Mouse (Mus musculus) embryonic facial prominence, embryonic 11.5 days (tissue): ENCODE measurements around the gene Snupn. TPM values are rescaled to one million over a fixed set of nuclear protein-coding genes. Genes with fewer than 3 reads are reported as not detected.
"Not testable (repeated sequence)": the region's sequence is repeated elsewhere in the genome, so short reads cannot be mapped to it uniquely, and the experiment has no call there.

Source experiments
- ATAC-seq: fragments of 200-750 bp; cut with Nextera tagmentation; replicated peaks from 2 replicates; pipeline ENCODE4 v1.8.0; 2017; ENCODE audit warnings: low read depth; ENCODE audit not compliant: insufficient number of reproducible peaks, low FRiP score, low TSS enrichment
- DNase-seq: peaks from one replicate; pipeline ENCODE4 v3.0.0-alpha.2; 2015; ENCODE audit warnings: low spot score
- H3K27ac ChIP-seq: fragments of 300-500 bp; sonication (generic); replicated peaks from 2 replicates; pipeline ENCODE4 v1.5.1; 2014; ENCODE audit warnings: mild to moderate bottlenecking, low read depth, low read length, control low read depth
- H3K27me3 ChIP-seq: fragments of 300-500 bp; sonication (generic); 2 replicates; pipeline ENCODE4 v1.6.1; 2014; ENCODE audit warnings: mild to moderate bottlenecking, low read length, moderate library complexity, mixed read lengths; ENCODE audit not compliant: control insufficient read depth, insufficient read depth
- H3K36me3 ChIP-seq: fragments of 300-500 bp; sonication (generic); replicated peaks from 2 replicates; pipeline ENCODE4 v1.6.1; 2014; ENCODE audit warnings: low read depth, mild to moderate bottlenecking, low read length, moderate library complexity, mixed read lengths; ENCODE audit not compliant: control insufficient read depth, insufficient read depth
- H3K4me1 ChIP-seq: fragments of 300-500 bp; sonication (generic); 2 replicates; pipeline ENCODE4 v1.6.1; 2014; ENCODE audit warnings: low read length, mixed read lengths; ENCODE audit not compliant: control insufficient read depth, insufficient read depth
- H3K4me2 ChIP-seq: fragments of 300-500 bp; sonication (generic); 2 replicates; pipeline ENCODE4 v1.6.1; 2014; ENCODE audit warnings: low read depth, mild to moderate bottlenecking, control low read depth, low read length, moderate library complexity
- H3K4me3 ChIP-seq: fragments of 300-500 bp; sonication (generic); 2 replicates; pipeline ENCODE4 v1.5.1; 2014; ENCODE audit warnings: low read depth, low read length, control low read depth
- H3K9ac ChIP-seq: fragments of 300-500 bp; sonication (generic); replicated peaks from 2 replicates; pipeline ENCODE4 v1.6.1; 2014; ENCODE audit warnings: mild to moderate bottlenecking, control low read depth, low read length
- H3K9me3 ChIP-seq: fragments of 300-500 bp; sonication (generic); replicated peaks from 2 replicates; pipeline ENCODE4 v1.6.1; 2016; ENCODE audit warnings: mild to moderate bottlenecking, low read length, inconsistent platforms, mixed read lengths; ENCODE audit not compliant: control insufficient read depth
- WGBS: fragments of 180-500 bp; shearing (Covaris S2); extraction: QIAGEN DNeasy Blood & Tissue Kit; methylation state at CpG from one replicate; pipeline ENCODE4 v1.1.7; 2014; 5-methylcytosine and 5-hydroxymethylcytosine counted together
- polyA plus RNA-seq: library from polyadenylated mRNA; unstranded; fragments of >200 nt; fragmentation: Nextera tagmentation; extraction: Ambion mirVana; gene quantifications from 2 replicates; pipeline ENCODE4 v1.2.1, GENCODE M21; 2014

The Snupn gene
- polyA plus RNA-seq, 1 experiment from 2014 or later: 27.2 TPM

- Histone ChIP-seq H3K9me3 (no peaks in the 10 kb centered on the region), H3K27ac (peak overlapping the region; percentile 96), H3K27me3 (no peaks in the 10 kb centered on the region), H3K9ac (peak overlapping the region; percentile 98), H3K36me3 (no peaks in the 10 kb centered on the region), H3K4me1 (no peaks in the 10 kb centered on the region), H3K4me3 (peak overlapping the region; percentile 93), H3K4me2 (peak overlapping the region; percentile 84)
- ATAC-seq: peak; percentile 66
- under 1% methylated on average over 80 of the region's 80 CpGs for WGBS
- peak; percentile 68 for DNase-seq
These were observed 44.7 kb downstream of the Snupn start for GRCm38 (mm10) chr9:56995198-56996027.

- Histone ChIP-seq H3K9ac (peak overlapping the region; percentile 98), H3K4me3 (peak overlapping the region; percentile 93), H3K4me1 (no peaks in the 10 kb centered on the region), H3K27me3 (no peaks in the 10 kb centered on the region), H3K27ac (peak overlapping the region; percentile 96), H3K4me2 (peak overlapping the region; percentile 84), H3K36me3 (no peaks in the 10 kb centered on the region), H3K9me3 (no peaks in the 10 kb centered on the region)
- DNase-seq: peak; percentile 45
- 0% methylated on average over 5 of the region's 5 CpGs for WGBS
- ATAC-seq: no peak
These were observed 45.3 kb downstream of the Snupn start for GRCm38 (mm10) chr9:56996028-56996346.

- not testable (repeated sequence) for ATAC-seq, H3K4me1 ChIP-seq, H3K27me3 ChIP-seq, H3K9me3 ChIP-seq, H3K4me2 ChIP-seq, DNase-seq, H3K4me3 ChIP-seq, H3K9ac ChIP-seq, H3K36me3 ChIP-seq, H3K27ac ChIP-seq
- 81% methylated on average over 1 of the region's 1 CpGs for WGBS
These were observed 46.5 kb downstream of the Snupn start for GRCm38 (mm10) chr9:56997206-56997605.

- Histone ChIP-seq H3K9ac (no peak overlapping the region), H3K27me3 (no peaks in the 10 kb centered on the region), H3K4me2 (no peak overlapping the region), H3K27ac (no peak overlapping the region), H3K36me3 (no peaks in the 10 kb centered on the region), H3K4me3 (no peak overlapping the region), H3K9me3 (no peaks in the 10 kb centered on the region), H3K4me1 (no peaks in the 10 kb centered on the region)
- WGBS: 77% methylated on average over 4 of the region's 4 CpGs
- no peak for DNase-seq
- no peak for ATAC-seq
These were observed 52.3 kb downstream of the Snupn start for GRCm38 (mm10) chr9:57003011-57003410.

GRCm38 (mm10) chr9:57012393-57012792, 61.7 kb downstream of the Snupn start:
- H3K27ac ChIP-seq: no peak overlapping the region
- 88% methylated on average over 1 of the region's 1 CpGs for WGBS
- no peaks in the 10 kb centered on the region for H3K9me3 ChIP-seq
- DNase-seq: no peak
- H3K4me2 ChIP-seq: no peak overlapping the region
- no peak for ATAC-seq
- H3K9ac ChIP-seq: no peak overlapping the region
- no peaks in the 10 kb centered on the region for H3K36me3 ChIP-seq
- H3K4me3 ChIP-seq: no peak overlapping the region
- no peaks in the 10 kb centered on the region for H3K27me3 ChIP-seq
- no peaks in the 10 kb centered on the region for H3K4me1 ChIP-seq

GRCm38 (mm10) chr9:57012895-57013294, 62.2 kb downstream of the Snupn start:
- 97% methylated on average over 4 of the region's 4 CpGs for WGBS
- Histone ChIP-seq H3K4me1 (no peaks in the 10 kb centered on the region), H3K4me3 (no peak overlapping the region), H3K36me3 (no peaks in the 10 kb centered on the region), H3K27ac (no peak overlapping the region), H3K9me3 (no peaks in the 10 kb centered on the region), H3K9ac (no peak overlapping the region), H3K4me2 (no peak overlapping the region), H3K27me3 (no peaks in the 10 kb centered on the region)
- no peak for DNase-seq
- ATAC-seq: no peak

- H3K36me3 ChIP-seq: no peaks in the 10 kb centered on the region
- H3K9me3 ChIP-seq: no peaks in the 10 kb centered on the region
- WGBS: 81% methylated on average over 1 of the region's 1 CpGs
- no peak overlapping the region for H3K4me3 ChIP-seq
- no peak overlapping the region for H3K9ac ChIP-seq
- H3K27ac ChIP-seq: no peak overlapping the region
- H3K4me1 ChIP-seq: no peaks in the 10 kb centered on the region
- DNase-seq: no peak
- ATAC-seq: no peak
- no peaks in the 10 kb centered on the region for H3K27me3 ChIP-seq
- no peak overlapping the region for H3K4me2 ChIP-seq
These were observed 63.1 kb downstream of the Snupn start for GRCm38 (mm10) chr9:57013756-57014155.

GRCm38 (mm10) chr9:57014766-57015165, 64.1 kb downstream of the Snupn start:
- Histone ChIP-seq H3K27me3 (no peaks in the 10 kb centered on the region), H3K4me2 (no peak overlapping the region), H3K4me3 (no peak overlapping the region), H3K27ac (no peak overlapping the region), H3K36me3 (no peaks in the 10 kb centered on the region), H3K4me1 (no peaks in the 10 kb centered on the region), H3K9ac (no peak overlapping the region), H3K9me3 (no peaks in the 10 kb centered on the region)
- ATAC-seq (no peak), DNase-seq (no peak)
- WGBS: 85% methylated on average over 1 of the region's 1 CpGs
